Mouse (Mus musculus) heart, postnatal 4 days (tissue): Measurements from ENCODE around the gene D630003M21Rik. TPM values are rescaled to one million over a fixed set of nuclear protein-coding genes. Genes with fewer than 3 reads are reported as not detected.
A peak's percentile ranks its signal among the peaks of the same experiment; 100 is the strongest.

ENCODE experiments used
- DNase-seq: peaks from one replicate; pipeline ENCODE4 v3.0.0; 2021
- total RNA-seq, 2 experiments: library from RNA; stranded (reverse); gene quantifications; 2 replicates each; pipeline ENCODE4 v1.2.3; 2021

Gene D630003M21Rik
- total RNA-seq, 2 experiments from 2014 or later, result 6.4 to 6.6 TPM

DNA sequence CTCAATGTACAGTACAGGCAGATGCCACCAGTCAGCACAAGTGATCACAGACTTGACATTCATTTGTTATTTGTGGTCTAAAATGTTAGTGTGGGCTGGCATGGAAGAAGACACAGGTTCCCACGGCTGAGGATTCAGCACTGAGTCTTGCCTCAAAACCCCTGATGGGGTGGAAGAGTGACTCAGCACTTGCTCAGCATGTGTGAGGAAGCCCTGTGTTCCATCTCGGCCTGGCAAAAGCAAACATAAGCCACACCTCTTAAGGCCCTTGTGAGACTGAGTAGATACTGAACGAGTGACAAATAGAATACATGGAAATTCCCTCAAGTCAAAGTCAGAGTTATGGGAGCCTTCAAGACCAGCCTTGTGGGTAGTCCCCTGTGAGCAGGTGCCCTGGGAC is 4.1 kb upstream of the D630003M21Rik start:
- no peak for DNase-seq

DNA sequence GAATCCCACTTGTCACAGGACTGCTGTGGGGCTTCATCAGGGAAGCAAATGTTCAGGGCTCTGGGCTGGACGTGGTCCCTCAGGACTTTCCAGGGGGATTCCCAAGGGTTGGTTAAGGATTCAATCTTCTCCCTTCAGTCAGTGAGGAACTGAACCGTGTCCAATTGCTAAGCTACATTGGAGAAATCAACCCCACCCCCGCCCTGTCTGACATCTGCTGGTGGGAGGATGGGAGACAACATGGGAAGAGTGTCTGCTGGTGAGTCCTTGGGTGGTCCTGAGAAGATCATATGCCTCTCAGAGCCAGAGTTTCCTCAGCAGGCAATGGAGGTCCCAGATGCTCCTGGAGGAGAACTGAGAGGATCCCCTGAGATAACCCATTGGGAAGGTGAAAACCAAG is 3.4 kb upstream of the D630003M21Rik start:
- DNase-seq, result no peak

DNA sequence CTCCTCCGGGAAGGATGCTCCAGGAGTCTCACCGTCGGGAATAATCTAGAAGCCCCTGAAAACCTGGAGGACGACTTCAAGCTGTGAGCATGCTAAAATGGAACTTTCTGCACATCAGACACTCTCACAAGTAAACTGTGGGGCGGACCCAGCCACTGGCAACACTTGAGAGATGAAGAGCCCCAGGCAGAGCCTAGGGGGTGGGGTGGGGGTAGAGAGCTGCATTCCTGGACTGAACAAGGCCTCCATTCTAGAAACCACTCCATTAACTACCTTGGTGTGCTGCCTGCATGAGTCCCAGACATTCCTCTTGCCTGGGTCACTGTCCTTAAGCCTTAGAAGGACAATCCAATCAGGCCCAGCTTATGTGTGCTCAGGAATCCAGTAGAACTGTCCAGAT is 2.0 kb upstream of the D630003M21Rik start:
- no peak for DNase-seq

DNA sequence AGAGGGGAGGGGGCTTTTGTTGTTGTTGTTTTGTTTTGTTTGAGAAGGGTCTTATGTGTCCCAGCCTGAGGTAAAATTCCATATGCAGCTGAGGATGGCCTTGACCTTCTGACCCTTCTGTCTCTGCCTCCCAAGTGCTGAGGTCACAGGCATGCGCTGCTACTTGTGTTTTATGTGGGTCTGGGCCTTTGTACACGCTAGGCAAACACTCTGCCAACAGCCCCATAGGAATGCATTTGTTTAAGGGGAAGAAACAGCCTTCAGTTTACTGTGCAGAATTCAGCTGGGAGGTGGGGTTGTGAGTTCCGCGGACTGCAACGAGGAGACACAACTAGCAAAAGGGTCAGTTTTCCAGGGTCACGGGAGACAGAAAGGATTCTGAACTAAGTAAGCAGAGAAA is 1.6 kb upstream of the D630003M21Rik start:
- DNase-seq, result no peak

- DNase-seq, result no peak
These were observed 476 bp upstream of the D630003M21Rik start for GRCm38 (mm10) chr2:158229503-158229892.

DNA sequence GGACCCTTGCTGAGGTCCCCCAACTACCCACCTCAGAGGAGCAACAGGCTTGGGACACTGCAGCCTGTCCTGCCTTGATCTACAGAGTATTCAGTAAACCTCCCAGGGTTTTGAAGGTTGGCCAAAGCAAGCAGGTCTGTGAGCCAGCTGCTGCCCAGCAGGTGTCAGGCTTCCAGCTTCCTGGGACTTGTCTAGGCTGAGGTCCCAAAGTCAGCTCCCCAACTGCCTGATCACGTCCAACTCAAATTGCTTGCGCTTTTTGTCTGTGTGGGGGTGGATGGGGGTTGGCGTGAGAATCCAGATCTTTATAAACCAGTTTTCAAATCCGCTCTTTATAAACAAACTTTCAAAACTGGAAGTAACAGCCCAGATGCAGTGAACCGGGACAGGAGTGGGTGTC is 3.7 kb downstream of the D630003M21Rik start:
- peak; percentile 64 for DNase-seq

DNA sequence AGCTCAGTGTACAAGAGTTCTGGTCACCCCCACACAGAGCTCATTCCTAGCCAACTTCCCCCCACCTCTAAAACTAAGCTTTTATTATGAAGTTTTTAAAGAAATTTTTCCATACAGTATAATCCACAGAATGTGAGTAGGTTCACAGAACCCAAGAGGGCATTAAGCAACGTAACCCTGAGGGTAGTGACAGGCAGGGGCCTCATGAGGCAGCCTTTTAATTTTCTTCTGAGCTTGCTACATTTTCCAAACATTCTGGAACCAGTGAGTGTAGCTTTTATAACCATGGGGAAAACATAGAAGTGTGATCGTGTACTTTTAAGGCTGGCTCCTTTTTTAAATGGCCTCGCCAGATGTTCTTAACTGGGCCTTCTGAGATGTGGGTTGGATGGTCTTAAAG is 5.5 kb downstream of the D630003M21Rik start:
- no peak for DNase-seq

- DNase-seq, result peak; percentile 47
These were observed 6.4 kb downstream of the D630003M21Rik start for GRCm38 (mm10) chr2:158222664-158223063.

- no peak for DNase-seq
These were observed 7.5 kb downstream of the D630003M21Rik start for GRCm38 (mm10) chr2:158221446-158222084.

DNA sequence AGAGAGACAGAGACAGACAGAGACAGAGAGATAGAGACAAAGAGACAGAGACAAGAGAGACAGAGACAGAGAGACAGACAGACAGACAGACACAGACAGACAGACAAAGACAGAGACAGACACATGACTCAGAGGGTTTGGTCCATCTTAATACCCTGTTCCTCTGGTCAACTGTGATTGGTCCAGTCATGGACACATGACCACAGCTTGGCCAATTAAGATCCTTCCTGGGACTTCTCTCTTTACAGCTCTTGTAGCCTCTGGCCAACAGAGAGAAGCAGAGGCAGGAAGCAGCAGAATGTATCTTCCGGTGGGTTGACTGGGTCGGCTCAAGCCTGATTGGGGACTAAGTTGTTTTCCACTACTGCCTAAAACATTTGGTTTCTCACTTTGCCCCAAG is 9.5 kb downstream of the D630003M21Rik start:
- DNase-seq, result no peak

DNA sequence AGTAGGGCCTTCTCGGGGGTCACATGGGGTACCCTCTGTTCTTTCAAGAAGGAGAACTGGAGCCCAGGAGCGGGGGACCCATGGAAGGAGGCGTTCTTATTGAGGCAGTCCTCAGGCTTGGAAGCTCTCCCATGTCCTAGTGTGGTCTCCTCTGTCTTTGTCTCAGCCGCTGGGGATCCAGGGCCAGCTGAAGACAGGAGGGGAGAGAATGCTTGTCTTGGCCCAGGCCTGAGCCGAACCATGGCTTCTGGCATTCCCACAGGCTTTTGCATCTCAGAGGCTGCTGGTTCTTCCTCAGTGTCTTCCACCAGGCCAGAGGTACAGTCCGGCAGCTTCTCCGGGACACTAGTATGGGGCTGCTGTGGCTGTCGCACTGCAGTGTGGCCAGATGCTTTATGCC is 12.5 kb downstream of the D630003M21Rik start:
- peak; percentile 43 for DNase-seq

- DNase-seq, result peak; percentile 71
These were observed 13.5 kb downstream of the D630003M21Rik start for GRCm38 (mm10) chr2:158215283-158216117.

DNA sequence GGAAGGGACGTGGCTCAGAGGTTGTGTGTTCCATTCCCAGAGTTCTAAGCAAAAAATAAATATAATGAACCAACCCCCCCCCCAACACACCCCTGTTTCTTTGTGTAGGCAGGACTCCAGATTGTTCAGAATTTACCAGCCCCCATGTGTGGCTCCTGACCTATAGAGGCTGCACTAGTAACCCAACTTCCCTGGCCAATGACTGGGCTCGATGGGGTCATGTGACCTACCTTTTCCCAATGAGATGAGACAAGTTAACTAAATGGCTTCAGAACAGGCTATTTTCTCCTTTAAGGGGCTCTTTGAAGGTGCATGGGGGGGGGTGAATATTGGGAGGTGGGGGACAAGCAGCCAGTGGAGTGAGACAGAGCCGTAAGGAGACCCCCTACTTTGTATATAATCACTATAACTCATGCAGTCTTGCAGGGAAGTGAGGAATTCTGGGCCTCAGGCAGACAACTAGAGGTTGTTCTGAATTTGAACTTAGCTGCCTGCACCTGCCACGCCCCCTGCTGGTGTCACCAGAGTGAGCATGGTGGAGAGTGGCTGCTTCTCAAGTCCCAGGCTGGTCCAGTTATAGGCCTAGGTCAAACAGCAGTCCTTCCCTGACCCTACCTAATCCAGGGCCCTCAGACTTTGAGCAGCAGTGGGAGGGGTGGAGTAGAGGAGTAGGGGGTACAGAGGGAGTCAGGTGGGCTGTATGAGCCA is 17.1 kb downstream of the D630003M21Rik start:
- no peak for DNase-seq

- no peak for DNase-seq
These were observed 18.1 kb downstream of the D630003M21Rik start for GRCm38 (mm10) chr2:158210958-158211357.

DNA sequence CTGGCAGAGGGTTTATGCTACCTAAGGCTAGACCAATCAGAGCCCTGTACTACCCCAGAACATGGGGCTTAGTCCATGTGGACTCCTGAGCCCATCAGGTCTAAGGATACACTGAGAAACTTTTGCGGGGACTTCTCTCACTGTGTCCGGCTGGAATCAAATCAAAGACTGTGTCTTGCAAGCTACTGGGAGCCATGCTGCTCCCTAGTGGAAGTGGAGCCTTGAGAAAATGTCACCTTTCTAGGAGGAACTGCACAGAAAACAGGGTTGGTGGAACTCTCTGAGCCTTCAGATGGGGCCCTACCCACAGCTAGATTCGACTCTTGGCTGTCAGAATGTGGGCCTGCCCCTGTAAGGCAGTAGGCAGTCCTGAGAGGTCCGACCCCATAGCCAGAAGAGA is 18.5 kb downstream of the D630003M21Rik start:
- peak; percentile 62 for DNase-seq

GRCm38 (mm10) chr2:158209776-158210175 is 19.2 kb downstream of the D630003M21Rik start:
- DNase-seq, result no peak

DNA sequence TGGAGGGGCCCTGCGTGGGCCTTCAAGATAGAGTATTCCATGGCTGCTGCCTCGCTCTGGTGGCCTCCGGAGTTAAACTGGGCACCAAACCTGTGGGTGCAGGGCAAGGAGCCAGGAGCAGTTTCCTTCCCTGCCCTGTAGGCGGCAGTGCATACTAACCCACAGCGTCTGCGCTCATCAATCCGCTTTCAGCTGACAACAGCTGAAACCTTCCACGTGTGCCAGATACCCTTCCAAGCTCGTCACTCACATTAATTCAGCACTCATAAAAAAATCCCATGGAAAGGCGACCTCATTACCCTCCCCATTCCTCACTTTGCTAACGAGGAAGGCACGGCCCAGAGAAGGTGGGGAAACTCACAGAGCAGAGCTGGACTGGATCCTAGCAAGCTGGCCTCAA is 21.2 kb downstream of the D630003M21Rik start:
- DNase-seq, result peak; percentile 86

- peak; percentile 89 for DNase-seq
These were observed 24.9 kb downstream of the D630003M21Rik start for GRCm38 (mm10) chr2:158204114-158204513.

DNA sequence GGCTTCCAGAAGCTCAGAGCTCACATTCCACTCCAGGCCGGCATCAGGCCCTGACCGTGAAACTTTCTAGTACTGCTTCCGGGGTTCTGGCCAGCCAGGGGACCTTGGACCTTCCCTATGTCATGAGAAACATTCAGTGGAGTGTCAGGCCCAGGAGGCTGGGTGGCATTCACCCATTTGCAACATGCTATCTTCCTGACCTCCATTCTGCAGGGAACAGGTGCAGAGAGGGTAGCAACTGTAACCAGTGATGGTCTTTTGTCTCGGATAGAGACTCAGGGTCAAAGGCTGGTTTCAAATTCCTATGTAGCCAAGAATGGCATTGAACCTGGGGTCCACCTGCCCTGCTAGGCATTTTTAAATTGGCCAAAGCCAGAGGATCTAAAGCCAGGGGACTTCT is 25.3 kb downstream of the D630003M21Rik start:
- no peak for DNase-seq

- no peak for DNase-seq
These were observed 29.7 kb downstream of the D630003M21Rik start for GRCm38 (mm10) chr2:158199281-158199680.

GRCm38 (mm10) chr2:158198861-158199260 is 30.2 kb downstream of the D630003M21Rik start:
- no peak for DNase-seq

DNA sequence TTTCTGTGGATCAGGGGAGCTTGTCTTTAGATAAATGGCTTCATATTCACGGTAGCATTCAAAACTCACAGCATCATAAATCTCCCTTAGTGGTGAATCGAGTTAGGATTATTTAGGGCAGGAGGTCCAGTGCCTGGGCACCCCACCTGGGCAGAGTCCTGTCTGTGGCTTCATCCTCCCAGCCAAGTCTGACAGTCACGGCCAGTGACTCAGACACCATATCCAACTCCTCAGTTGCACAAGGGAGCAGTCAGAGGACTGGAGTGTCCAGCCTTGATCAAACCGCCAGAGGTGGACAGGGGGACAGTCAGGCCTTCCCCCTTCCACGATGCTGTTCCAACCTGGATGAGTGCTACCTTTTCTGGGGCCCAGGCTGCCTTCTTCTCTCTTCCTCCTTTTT is 31.1 kb downstream of the D630003M21Rik start:
- no peak for DNase-seq

DNA sequence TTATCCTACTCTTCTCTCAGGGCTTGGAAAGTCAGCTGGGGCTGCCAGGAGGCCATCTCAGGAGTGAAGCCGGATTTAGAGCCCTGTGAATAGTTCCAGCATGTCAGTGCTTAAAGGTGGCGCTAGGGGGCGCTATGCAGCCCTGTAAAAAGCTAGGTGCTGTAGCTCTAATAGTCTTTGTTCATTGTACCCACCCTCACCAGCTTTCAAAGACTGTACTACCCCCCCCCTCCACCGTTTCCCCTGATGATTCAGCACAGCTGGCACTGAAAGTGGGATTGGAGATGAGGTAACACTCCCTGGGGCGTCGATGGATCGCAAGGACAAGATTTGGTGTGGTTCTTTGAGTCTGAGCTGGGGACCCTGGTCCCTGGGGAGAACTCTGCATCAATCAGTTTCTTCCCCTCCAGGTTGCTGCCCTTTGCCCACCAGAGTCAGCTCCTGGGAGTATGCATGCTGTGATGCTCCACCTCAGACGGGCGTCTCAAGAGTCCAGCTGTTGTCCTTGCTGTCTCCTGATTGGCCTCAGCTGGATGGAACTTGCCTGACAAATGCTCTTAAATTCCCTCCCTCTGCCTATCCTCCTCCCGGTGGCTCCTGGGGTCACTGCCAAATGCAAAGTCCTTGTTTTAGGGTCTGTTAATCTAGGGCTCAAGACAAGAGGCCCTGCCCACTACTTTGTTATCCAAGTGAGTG is 33.9 kb downstream of the D630003M21Rik start:
- peak; percentile 63 for DNase-seq
